Mouse (Mus musculus) large intestine, adult 2 months (tissue): ENCODE measurements around the gene Rtp2. TPM values are rescaled to one million over a fixed set of nuclear protein-coding genes. Genes with fewer than 3 reads are reported as not detected.

Experiments
- DNase-seq: peaks from one replicate; pipeline ENCODE4 v3.0.0-alpha.2; 2012; ENCODE audit warnings: low read depth, low spot score
- WGBS: fragments of 180-500 bp; shearing (Covaris S2); methylation state at CpG from one replicate; pipeline ENCODE4 v1.1.7; 2018; 5-methylcytosine and 5-hydroxymethylcytosine counted together
- polyA plus RNA-seq: library from polyadenylated mRNA; depleted of rRNA; stranded (reverse); fragments of >200 nt; gene quantifications from 2 replicates; pipeline ENCODE4 v1.2.3, GENCODE M21; 2012; rRNA removed

Gene Rtp2
- polyA plus RNA-seq, 1 experiment = not detected

DNA sequence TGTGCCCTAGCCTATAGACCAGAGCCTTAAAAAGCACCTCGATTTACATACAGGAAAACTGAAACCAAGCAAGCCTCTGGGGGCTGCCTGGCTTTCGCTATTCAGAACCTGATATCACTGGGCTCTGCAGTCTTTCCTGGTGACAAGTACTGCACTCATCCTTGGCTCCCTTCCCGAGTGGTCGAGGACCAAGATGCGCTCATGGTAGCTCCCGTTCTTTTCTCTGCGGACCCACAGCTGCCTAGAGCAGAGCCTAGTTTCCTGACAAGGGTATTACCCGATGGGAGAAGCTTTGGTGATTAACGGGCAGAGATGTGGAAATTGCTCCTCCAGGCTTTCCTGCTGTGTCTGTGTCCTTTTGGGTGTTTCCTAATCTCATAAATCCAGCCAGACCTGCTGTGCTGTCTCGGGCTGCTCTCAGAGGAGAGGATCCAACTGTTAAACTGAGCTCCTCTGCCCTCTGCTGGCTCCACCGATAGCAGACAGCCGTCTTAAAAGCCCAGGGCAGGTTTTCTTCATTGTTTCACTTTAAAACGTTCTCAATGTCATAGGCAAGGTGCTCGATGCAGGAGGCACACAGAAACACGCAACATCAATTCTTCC lies 34.1 kb downstream of the Rtp2 start:
- 11% methylated on average over 15 of the region's 15 CpGs for WGBS

DNA sequence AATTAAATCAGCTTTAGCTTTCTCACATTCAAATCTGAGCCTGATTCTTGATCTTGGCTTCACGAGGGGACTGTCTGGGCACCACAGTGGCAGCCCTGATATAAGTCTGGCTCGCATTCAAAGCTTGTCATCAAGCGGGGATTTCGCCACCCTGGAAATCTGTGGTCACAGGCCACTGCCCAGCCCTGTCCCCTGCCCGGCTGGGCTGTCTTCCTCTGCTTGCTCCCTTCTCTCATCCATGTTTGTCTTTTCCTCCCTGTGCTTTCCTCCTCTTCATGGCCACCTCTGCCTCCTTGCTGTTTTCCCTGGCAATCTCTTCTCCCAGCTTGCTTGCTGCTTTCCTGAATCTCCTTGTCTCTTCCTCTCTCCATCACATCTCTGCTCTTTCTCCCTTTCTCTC lies 34.7 kb downstream of the Rtp2 start:
- 62% methylated on average over 5 of the region's 5 CpGs for WGBS
- no peak for DNase-seq

More for the DNA sequence above, 34.1 kb downstream of the Rtp2 start:
- peak; percentile 7 for DNase-seq

DNA sequence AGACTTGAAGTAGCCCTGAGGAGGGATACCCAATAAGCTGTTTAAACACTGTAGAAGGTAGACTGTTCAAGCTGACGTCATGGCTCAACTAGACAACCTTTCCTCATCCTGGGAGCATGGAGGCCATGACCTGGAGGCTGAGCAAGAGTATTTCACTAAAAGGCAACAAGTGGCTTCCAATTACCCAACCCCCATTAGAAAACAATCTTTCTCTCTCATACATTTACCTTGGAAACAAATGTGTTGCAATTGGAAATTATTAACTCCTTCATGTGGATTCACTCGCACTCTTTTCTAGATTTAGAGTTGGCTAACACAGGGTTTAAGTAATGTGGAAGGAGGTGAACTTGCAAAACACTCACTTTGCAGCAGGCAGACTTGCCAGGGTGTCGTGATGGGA lies 37.1 kb downstream of the Rtp2 start:
- WGBS = 73% methylated on average over 3 of the region's 3 CpGs
- no peak for DNase-seq

DNA sequence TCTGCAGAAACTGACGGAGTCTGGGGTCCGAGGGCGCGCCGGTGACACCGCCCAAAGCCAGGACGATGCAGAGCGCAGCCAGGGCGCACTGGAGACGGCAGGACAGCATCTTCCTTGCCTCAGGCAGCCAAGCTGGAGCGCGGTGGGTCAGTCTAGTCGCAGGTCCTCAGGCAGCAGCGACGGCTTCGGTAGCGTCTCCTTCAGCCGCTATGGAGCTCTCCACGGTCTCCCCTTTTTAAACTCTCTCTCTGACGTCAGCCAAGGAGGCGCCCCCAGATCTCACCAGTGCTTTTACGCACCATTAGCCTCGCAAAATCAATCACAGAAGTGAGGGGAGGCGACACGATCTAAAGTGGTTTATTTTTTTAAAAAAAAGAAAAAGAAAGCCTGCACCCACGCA lies 41.6 kb downstream of the Rtp2 start, which contains the start of gene Sst:
Gene Sst (minus strand): TSS at position 323 of the 400 bp plus-strand sequence.
- DNase-seq = no peak
- WGBS = 11% methylated on average over 26 of the region's 26 CpGs

DNA sequence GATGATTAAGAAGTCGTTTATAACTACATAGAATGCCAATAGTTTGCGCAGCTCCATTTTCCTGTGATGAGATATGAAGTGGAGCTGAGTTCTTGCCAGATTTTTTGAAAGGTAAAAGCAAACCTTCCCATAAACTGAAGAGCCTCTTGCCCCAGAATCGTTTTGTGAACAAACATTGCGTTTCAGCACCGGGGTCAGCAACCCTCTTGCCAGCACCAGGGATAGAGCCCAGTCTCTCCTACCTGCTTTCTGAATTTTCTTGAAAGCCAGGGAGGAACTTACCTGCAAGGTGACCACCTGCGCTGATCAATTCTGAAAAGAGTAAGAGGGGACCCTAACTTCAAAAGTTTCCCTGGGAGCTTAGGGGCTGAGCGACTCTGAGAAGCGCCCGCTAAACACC lies 42.0 kb downstream of the Rtp2 start:
- 6% methylated on average over 9 of the region's 9 CpGs for WGBS

GRCm38 (mm10) chr16:23887910-23888579 lies 44.1 kb downstream of the Rtp2 start:
- WGBS = 65% methylated on average over 10 of the region's 10 CpGs
- no peak for DNase-seq

More for the DNA sequence above, 42.0 kb downstream of the Rtp2 start:
- DNase-seq = no peak

- DNase-seq = no peak
- 70% methylated on average over 12 of the region's 12 CpGs for WGBS
Measured at GRCm38 (mm10) chr16:23885098-23885497, 47.1 kb downstream of the Rtp2 start.

Other genes starting within 250 kb of the Rtp2 start
- gene Sst, start 41.4 kb downstream of the Rtp2 start, polyA plus RNA-seq = 61.1 and 89.6 TPM in 2 replicates
- gene Gm37419, start 56.1 kb upstream of the Rtp2 start, polyA plus RNA-seq = not detected in 2 replicates
- 8.7 and 11.4 TPM in 2 replicates for gene Bcl6, start 56.5 kb upstream of the Rtp2 start, polyA plus RNA-seq